Comparison of ENCODE assay signal across 13 mouse cellular contexts in genomic region chr5:74388101-74388500, GRCm38 (mm10).
DNase-seq lines count a peak whose midpoint lies in the region; ATAC-seq and TF ChIP-seq lines count a peak whose summit lies in the region.
"Had no signal": no experiment of that assay in that cellular context is flagged by ENCODE, and none has a peak within 500 bp of the region (broad histone marks: within the 10 kb centered on the region; RNA-seq: fewer than 3 reads in every experiment).

No protein-coding gene starts in this region.

- H3K4me3 ChIP-seq in stomach, embryonic 14.5 days (ENCODE audit: low read depth, low read length) = no peak overlapping the region
- no peak overlapping the region for H3K4me3 ChIP-seq in stomach, postnatal 0 days (ENCODE audit: low read depth, low read length)
- no peak overlapping the region for H3K4me3 ChIP-seq in heart, postnatal 0 days (ENCODE audit: low read depth, low read length)
- H3K4me3 ChIP-seq: erythroblast, embryonic 14.5 days had no signal

- peak; percentile 37; the same call in 1 of the 2 replicates for ATAC-seq in stomach, embryonic 14.5 days (ENCODE audit: insufficient number of reproducible peaks, insufficient read depth, low FRiP score, low read depth)
- no peak; the same call in 1 of the 2 replicates for ATAC-seq in stomach, postnatal 0 days (ENCODE audit: low FRiP score, low TSS enrichment)
- ATAC-seq in heart, postnatal 0 days (ENCODE audit: insufficient read depth, low read depth) = peak; percentile 27; the same call in 1 of the 2 replicates

- peak overlapping the region; percentile 56; the same call in 1 of the 2 replicates for H3K27ac ChIP-seq in stomach, embryonic 14.5 days (ENCODE audit: low read length)
- no peak overlapping the region for H3K27ac ChIP-seq in stomach, postnatal 0 days (replicated peaks)
- H3K27ac ChIP-seq in heart, postnatal 0 days (ENCODE audit: low read depth) = peak overlapping the region; percentile 57

- peak; percentile 53 for DNase-seq in gastrocnemius, adult 18-20 months (ENCODE audit: low spot score)
- DNase-seq in gastrocnemius, postnatal 10 days = no peak
- DNase-seq in stomach, postnatal 0 days (ENCODE audit: low spot score) = no peak
- peak; percentile 45 for DNase-seq in heart, postnatal 0 days (ENCODE audit: low spot score)
- no peak for DNase-seq in embryo, embryonic 10 days (ENCODE audit: low spot score)
- DNase-seq in retina, postnatal 1 day = no peak
- DNase-seq in right cerebral cortex, postnatal 10 days (ENCODE audit: low spot score in 2 of 2) = no peak
- DNase-seq: adrenal gland, adult 8-10 months; B cell, adult 2 months; layer of hippocampus, postnatal 36 days; lung, postnatal 14 days had no signal

- WGBS in stomach, embryonic 14.5 days = 46% methylated on average over 6 of the region's 6 CpGs
- WGBS in stomach, postnatal 0 days = 46% methylated on average over 6 of the region's 6 CpGs
- WGBS in heart, postnatal 0 days = 48% methylated on average over 6 of the region's 6 CpGs

- no peak overlapping the region for H3K9ac ChIP-seq in stomach, embryonic 14.5 days (replicated peaks; ENCODE audit: low read depth, low read length)
- no peak overlapping the region for H3K9ac ChIP-seq in stomach, postnatal 0 days (ENCODE audit: low read length)
- H3K9ac ChIP-seq in heart, postnatal 0 days (replicated peaks; ENCODE audit: low read depth, low read length) = no peak overlapping the region

- no peaks in the 10 kb centered on the region for H3K36me3 ChIP-seq in stomach, embryonic 14.5 days (ENCODE audit: control insufficient read depth, insufficient read depth, low read length)
- no peaks in the 10 kb centered on the region for H3K36me3 ChIP-seq in stomach, postnatal 0 days (ENCODE audit: control insufficient read depth, insufficient read depth, low read length)
- no peaks in the 10 kb centered on the region for H3K36me3 ChIP-seq in heart, postnatal 0 days (replicated peaks; ENCODE audit: control insufficient read depth, insufficient read depth, low read length)

- H3K27me3 ChIP-seq in stomach, embryonic 14.5 days (ENCODE audit: control insufficient read depth, insufficient read depth, low read length) = no peaks in the 10 kb centered on the region
- no peaks in the 10 kb centered on the region for H3K27me3 ChIP-seq in stomach, postnatal 0 days (ENCODE audit: control insufficient read depth, insufficient read depth, low read length)
- H3K27me3 ChIP-seq in heart, postnatal 0 days (ENCODE audit: control insufficient read depth, insufficient read depth, low read length) = no peaks in the 10 kb centered on the region

- H3K9me3 ChIP-seq in stomach, embryonic 14.5 days (ENCODE audit: control insufficient read depth, low read depth, low read length) = no peaks in the 10 kb centered on the region
- H3K9me3 ChIP-seq in stomach, postnatal 0 days (ENCODE audit: control insufficient read depth, low read length) = no peaks in the 10 kb centered on the region
- no peaks in the 10 kb centered on the region for H3K9me3 ChIP-seq in heart, postnatal 0 days (replicated peaks; ENCODE audit: control insufficient read depth, low read length)

- H3K4me2 ChIP-seq in stomach, embryonic 14.5 days (replicated peaks; ENCODE audit: low read depth, low read length) = no peak overlapping the region
- no peak overlapping the region for H3K4me2 ChIP-seq in stomach, postnatal 0 days (replicated peaks; ENCODE audit: low read depth)
- no peak overlapping the region for H3K4me2 ChIP-seq in heart, postnatal 0 days (ENCODE audit: low read depth, low read length)

- peaks cover 16% of the 10 kb centered on the region; the same call in 1 of the 2 replicates for H3K4me1 ChIP-seq in stomach, embryonic 14.5 days (ENCODE audit: control insufficient read depth, insufficient read depth, low read length)
- H3K4me1 ChIP-seq in stomach, postnatal 0 days (replicated peaks; ENCODE audit: control insufficient read depth, insufficient read depth) = no peaks in the 10 kb centered on the region
- peaks cover 17% of the 10 kb centered on the region for H3K4me1 ChIP-seq in heart, postnatal 0 days (ENCODE audit: control insufficient read depth, insufficient read depth)

- no peak for TF ChIP-seq CTCF in stomach, postnatal 0 days (IDR thresholded peaks at IDR 0.05; ENCODE audit: low read depth)
- TF ChIP-seq CTCF in heart, postnatal 0 days (IDR thresholded peaks at IDR 0.05; ENCODE audit: low read depth) = no peak

- TF ChIP-seq EP300 in stomach, postnatal 0 days (optimal IDR thresholded peaks at IDR 0.05) = no peak
- no peak for TF ChIP-seq EP300 in heart, postnatal 0 days (IDR thresholded peaks at IDR 0.05; ENCODE audit: low read depth)

Comparison
In these comparisons a context has a peak if more than half of its experiments do, and no peak if none do; other contexts are left out.
1. DNase-seq: peak in gastrocnemius, adult 18-20 months (single experiment) and heart, postnatal 0 days (single experiment); none in gastrocnemius, postnatal 10 days (single experiment), stomach, postnatal 0 days (single experiment), embryo, embryonic 10 days (single experiment), retina, postnatal 1 day (single experiment) and right cerebral cortex, postnatal 10 days (0 of 2).